Mouse (Mus musculus): Measurements from ENCODE around the gene 5730480H06Rik. TPM values are rescaled to one million over a fixed set of nuclear protein-coding genes. Genes with fewer than 3 reads are reported as not detected.

5730480H06Rik gene
- polyA plus RNA-seq (2012; ENCODE audit: insufficient read depth, insufficient read length, low replicate concordance, missing spikeins), result not detected in 2 replicates

GRCm38 (mm10) chr5:48327652-48328051 lies at the start of gene 5730480H06Rik:
Gene 5730480H06Rik, plus strand, starts transcription at chr5:48327952.
- Histone ChIP-seq H3K4me1 (ENCODE audit: control insufficient read depth, insufficient read depth, low read length) (no peaks in the 10 kb centered on the region), H3K27ac (ENCODE audit: insufficient read depth, low read depth, low read length) (no peak within 1 kb of the TSS), H3K4me3 (ENCODE audit: insufficient read depth, low read depth, low read length) (no peak within 1 kb of the TSS)
- 96% methylated on average over 8 of the region's 8 CpGs for WGBS
- no peak for TF ChIP-seq CTCF (IDR thresholded peaks at IDR 0.05; ENCODE audit: insufficient read depth, low read depth, low read length)
- no peak for TF ChIP-seq POLR2A (IDR thresholded peaks at IDR 0.05; ENCODE audit: insufficient read depth, low read depth, low read length)

- no peak for TF ChIP-seq POLR2A (IDR thresholded peaks at IDR 0.05; ENCODE audit: insufficient read depth, low read depth, low read length)
- Histone ChIP-seq H3K27ac (ENCODE audit: insufficient read depth, low read depth, low read length) (no peak overlapping the region), H3K4me1 (ENCODE audit: control insufficient read depth, insufficient read depth, low read length) (no peaks in the 10 kb centered on the region), H3K4me3 (ENCODE audit: insufficient read depth, low read depth, low read length) (no peak overlapping the region)
- WGBS, result 86% methylated on average over 3 of the region's 3 CpGs
Measured at GRCm38 (mm10) chr5:48301186-48301585, 26.6 kb upstream of the 5730480H06Rik start.

- H3K4me1 ChIP-seq (ENCODE audit: control insufficient read depth, insufficient read depth, low read length), result no peaks in the 10 kb centered on the region
- no peak overlapping the region for H3K27ac ChIP-seq (ENCODE audit: insufficient read depth, low read depth, low read length)
- 83% methylated on average over 6 of the region's 6 CpGs for WGBS
- TF ChIP-seq CTCF (IDR thresholded peaks at IDR 0.05; ENCODE audit: insufficient read depth, low read depth, low read length), result no peak
- no peak for TF ChIP-seq POLR2A (IDR thresholded peaks at IDR 0.05; ENCODE audit: insufficient read depth, low read depth, low read length)
- no peak overlapping the region for H3K4me3 ChIP-seq (ENCODE audit: insufficient read depth, low read depth, low read length)
Measured at GRCm38 (mm10) chr5:48315057-48315602, 12.6 kb upstream of the 5730480H06Rik start.

- no peak for TF ChIP-seq CTCF (IDR thresholded peaks at IDR 0.05; ENCODE audit: insufficient read depth, low read depth, low read length)
- TF ChIP-seq POLR2A (IDR thresholded peaks at IDR 0.05; ENCODE audit: insufficient read depth, low read depth, low read length), result no peak
- WGBS, result 67% methylated on average over 4 of the region's 4 CpGs
- Histone ChIP-seq H3K27ac (ENCODE audit: insufficient read depth, low read depth, low read length) (no peak overlapping the region), H3K4me1 (ENCODE audit: control insufficient read depth, insufficient read depth, low read length) (no peaks in the 10 kb centered on the region), H3K4me3 (ENCODE audit: insufficient read depth, low read depth, low read length) (no peak overlapping the region)
Measured at GRCm38 (mm10) chr5:48320597-48320996, 7.2 kb upstream of the 5730480H06Rik start.

- TF ChIP-seq POLR2A (IDR thresholded peaks at IDR 0.05; ENCODE audit: insufficient read depth, low read depth, low read length) (no peak), CTCF (IDR thresholded peaks at IDR 0.05; ENCODE audit: insufficient read depth, low read depth, low read length) (no peak)
- Histone ChIP-seq H3K4me1 (ENCODE audit: control insufficient read depth, insufficient read depth, low read length) (no peaks in the 10 kb centered on the region), H3K4me3 (ENCODE audit: insufficient read depth, low read depth, low read length) (no peak overlapping the region), H3K27ac (ENCODE audit: insufficient read depth, low read depth, low read length) (no peak overlapping the region)
Measured at GRCm38 (mm10) chr5:48326221-48326620, 1.5 kb upstream of the 5730480H06Rik start.

- H3K27ac ChIP-seq (ENCODE audit: insufficient read depth, low read depth, low read length), result no peak overlapping the region
- no peaks in the 10 kb centered on the region for H3K4me1 ChIP-seq (ENCODE audit: control insufficient read depth, insufficient read depth, low read length)
- H3K4me3 ChIP-seq (ENCODE audit: insufficient read depth, low read depth, low read length), result no peak overlapping the region
- WGBS, result 96% methylated on average over 2 of the region's 2 CpGs
- no peak for TF ChIP-seq CTCF (IDR thresholded peaks at IDR 0.05; ENCODE audit: insufficient read depth, low read depth, low read length)
- TF ChIP-seq POLR2A (IDR thresholded peaks at IDR 0.05; ENCODE audit: insufficient read depth, low read depth, low read length), result no peak
Measured at GRCm38 (mm10) chr5:48329751-48330150, 2.0 kb downstream of the 5730480H06Rik start.

- no peak overlapping the region for H3K27ac ChIP-seq (ENCODE audit: insufficient read depth, low read depth, low read length)
- no peaks in the 10 kb centered on the region for H3K4me1 ChIP-seq (ENCODE audit: control insufficient read depth, insufficient read depth, low read length)
- TF ChIP-seq CTCF (IDR thresholded peaks at IDR 0.05; ENCODE audit: insufficient read depth, low read depth, low read length), result no peak
- no peak for TF ChIP-seq POLR2A (IDR thresholded peaks at IDR 0.05; ENCODE audit: insufficient read depth, low read depth, low read length)
- no peak overlapping the region for H3K4me3 ChIP-seq (ENCODE audit: insufficient read depth, low read depth, low read length)
- WGBS, result 95% methylated on average over 2 of the region's 2 CpGs
Measured at GRCm38 (mm10) chr5:48330817-48331216, 3.1 kb downstream of the 5730480H06Rik start.

- H3K4me1 ChIP-seq (ENCODE audit: control insufficient read depth, insufficient read depth, low read length), result no peaks in the 10 kb centered on the region
- no peak overlapping the region for H3K4me3 ChIP-seq (ENCODE audit: insufficient read depth, low read depth, low read length)
- 79% methylated on average over 5 of the region's 5 CpGs for WGBS
- H3K27ac ChIP-seq (ENCODE audit: insufficient read depth, low read depth, low read length), result no peak overlapping the region
- TF ChIP-seq POLR2A (IDR thresholded peaks at IDR 0.05; ENCODE audit: insufficient read depth, low read depth, low read length) (no peak), CTCF (IDR thresholded peaks at IDR 0.05; ENCODE audit: insufficient read depth, low read depth, low read length) (no peak)
Measured at GRCm38 (mm10) chr5:48331441-48331840, 3.7 kb downstream of the 5730480H06Rik start.

- 96% methylated on average over 3 of the region's 3 CpGs for WGBS
- no peak for TF ChIP-seq POLR2A (IDR thresholded peaks at IDR 0.05; ENCODE audit: insufficient read depth, low read depth, low read length)
- no peak for TF ChIP-seq CTCF (IDR thresholded peaks at IDR 0.05; ENCODE audit: insufficient read depth, low read depth, low read length)
- Histone ChIP-seq H3K27ac (ENCODE audit: insufficient read depth, low read depth, low read length) (no peak overlapping the region), H3K4me1 (ENCODE audit: control insufficient read depth, insufficient read depth, low read length) (no peaks in the 10 kb centered on the region), H3K4me3 (ENCODE audit: insufficient read depth, low read depth, low read length) (no peak overlapping the region)
Measured at GRCm38 (mm10) chr5:48333407-48333806, 5.7 kb downstream of the 5730480H06Rik start.
